Mouse (Mus musculus) spleen, adult 12 weeks (tissue): ENCODE measurements around the gene Fto.

ENCODE experiments used
- DNase-seq: peaks from one replicate; pipeline ENCODE4 v3.0.0; 2022; ENCODE audit warnings: low spot score

Gene Fto

GRCm38 (mm10) chr8:91324271-91324670 lies 10.9 kb downstream of the Fto start:
- no peak for DNase-seq

GRCm38 (mm10) chr8:91324916-91325315 lies 11.6 kb downstream of the Fto start:
- DNase-seq, result no peak

- no peak for DNase-seq
These were observed 12.7 kb downstream of the Fto start for GRCm38 (mm10) chr8:91326018-91326417.

- no peak for DNase-seq
These were observed 13.6 kb downstream of the Fto start for GRCm38 (mm10) chr8:91326946-91327345.

GRCm38 (mm10) chr8:91327471-91328205 lies 14.3 kb downstream of the Fto start:
- no peak for DNase-seq

- DNase-seq, result no peak
These were observed 15.7 kb downstream of the Fto start for GRCm38 (mm10) chr8:91329056-91329455.

GRCm38 (mm10) chr8:91329461-91329850 lies 16.1 kb downstream of the Fto start:
- DNase-seq, result no peak

GRCm38 (mm10) chr8:91338389-91339154 lies 25.2 kb downstream of the Fto start:
- no peak for DNase-seq

GRCm38 (mm10) chr8:91339651-91340050 lies 26.3 kb downstream of the Fto start:
- DNase-seq, result no peak

- DNase-seq, result no peak
These were observed 27.4 kb downstream of the Fto start for GRCm38 (mm10) chr8:91340746-91341145.

GRCm38 (mm10) chr8:91342196-91342595 lies 28.9 kb downstream of the Fto start:
- no peak for DNase-seq

GRCm38 (mm10) chr8:91342798-91343197 lies 29.5 kb downstream of the Fto start:
- no peak for DNase-seq

GRCm38 (mm10) chr8:91344659-91345058 lies 31.3 kb downstream of the Fto start:
- no peak for DNase-seq

GRCm38 (mm10) chr8:91347146-91347545 lies 33.8 kb downstream of the Fto start:
- no peak for DNase-seq

GRCm38 (mm10) chr8:91347595-91347994 lies 34.3 kb downstream of the Fto start:
- DNase-seq, result no peak

GRCm38 (mm10) chr8:91349816-91350215 lies 36.5 kb downstream of the Fto start:
- DNase-seq, result no peak

- DNase-seq, result no peak
These were observed 37.3 kb downstream of the Fto start for GRCm38 (mm10) chr8:91350628-91351027.

GRCm38 (mm10) chr8:91352598-91352997 lies 39.3 kb downstream of the Fto start:
- DNase-seq, result no peak

- no peak for DNase-seq
These were observed 39.7 kb downstream of the Fto start for GRCm38 (mm10) chr8:91353062-91353461.

GRCm38 (mm10) chr8:91353907-91354306 lies 40.6 kb downstream of the Fto start:
- DNase-seq, result no peak

- DNase-seq, result no peak
These were observed 42.1 kb downstream of the Fto start for GRCm38 (mm10) chr8:91355301-91355905.

- no peak for DNase-seq
These were observed 42.8 kb downstream of the Fto start for GRCm38 (mm10) chr8:91355956-91356699.
